8 mouse cellular contexts compared by ENCODE assay signal in genomic region chr5:138994108-138994785, GRCm38 (mm10). TPM values are rescaled to one million over a fixed set of nuclear protein-coding genes. Genes with fewer than 3 reads are reported as not detected.
A peak's percentile ranks its signal among the peaks of the same experiment; 100 is the strongest.
DNase-seq lines count a peak whose midpoint lies in the region; ATAC-seq and TF ChIP-seq lines count a peak whose summit lies in the region.

No protein-coding gene starts in this region.

- in situ Hi-C loops in Patski (cut with MboI; ENCODE audit: low pct_unique_long_range_greater_than_20kb), result loop anchor here (10.0 kb wide), 1 partner anchor 239 kb away; the partner anchor contains the start of gene Fam20c

- H3K4me2 ChIP-seq in forebrain, embryonic 12.5 days, result peak overlapping the region; percentile 96
- H3K4me2 ChIP-seq in lung, postnatal 0 days (replicated peaks; ENCODE audit: low read depth, low read length), result peak overlapping the region; percentile 92
- peak overlapping the region; percentile 93 for H3K4me2 ChIP-seq in stomach, embryonic 16.5 days (ENCODE audit: low read depth, low read length)

- H3K9ac ChIP-seq in forebrain, embryonic 12.5 days, result peak overlapping the region; percentile 70
- peak overlapping the region; percentile 74 for H3K9ac ChIP-seq in lung, postnatal 0 days (replicated peaks; ENCODE audit: low read depth)
- H3K9ac ChIP-seq in stomach, embryonic 16.5 days (ENCODE audit: low read length), result peak overlapping the region; percentile 95

- WGBS in forebrain, embryonic 12.5 days, result under 1% methylated on average over 48 of the region's 48 CpGs
- WGBS in lung, postnatal 0 days, result under 1% methylated on average over 43 of the region's 48 CpGs
- under 1% methylated on average over 48 of the region's 48 CpGs for WGBS in stomach, embryonic 16.5 days

- peak overlapping the region; percentile 98 for H3K27ac ChIP-seq in layer of hippocampus, adult 2 months
- peak overlapping the region; percentile 87 for H3K27ac ChIP-seq in forebrain, embryonic 12.5 days
- peak overlapping the region; percentile 97 for H3K27ac ChIP-seq in lung, postnatal 0 days (ENCODE audit: low read length)
- peak overlapping the region; percentile 94 for H3K27ac ChIP-seq in stomach, embryonic 16.5 days (ENCODE audit: low read length)

- H3K4me1 ChIP-seq in forebrain, embryonic 12.5 days, result peaks cover 64% of the 10 kb centered on the region
- H3K4me1 ChIP-seq in lung, postnatal 0 days (ENCODE audit: insufficient read depth, low read depth, low read length), result peaks cover 37% of the 10 kb centered on the region
- H3K4me1 ChIP-seq in stomach, embryonic 16.5 days (ENCODE audit: control insufficient read depth, insufficient read depth, low read length), result peaks cover 51% of the 10 kb centered on the region

- peak in 1 of 2 experiments; percentile 18 for DNase-seq in layer of hippocampus, adult 2 months (ENCODE audit: low spot score in 2 of 2)
- no peak for DNase-seq in layer of hippocampus, postnatal 36 days
- DNase-seq in Patski (ENCODE audit: low read depth, low spot score), result no peak
- peak; percentile 52 for DNase-seq in kidney, adult 18-20 months
- DNase-seq in lung, postnatal 0 days (ENCODE audit: low spot score), result peak; percentile 56
- no peak for DNase-seq in layer of hippocampus, adult 8-10 months (ENCODE audit: low spot score in 2 of 2)

- POLR2A ChIA-PET in Patski (lab: Charles Lee), result interaction anchor here (0.7 to 2.3 kb wide), 10 partner anchors 14 to 132 kb away, joined by 3 to 9 read pairs (median 4); no protein-coding TSS in a partner anchor

- no peaks in the 10 kb centered on the region for H3K27me3 ChIP-seq in Patski
- H3K27me3 ChIP-seq in forebrain, embryonic 12.5 days, result peaks cover 88% of the 10 kb centered on the region
- H3K27me3 ChIP-seq in lung, postnatal 0 days (replicated peaks; ENCODE audit: insufficient read depth, low read length), result peaks cover 29% of the 10 kb centered on the region; the same call in 1 of the 2 replicates
- H3K27me3 ChIP-seq in stomach, embryonic 16.5 days (ENCODE audit: control insufficient read depth, insufficient read depth, low read length), result peaks cover 25% of the 10 kb centered on the region

- CTCF ChIA-PET in Patski (lab: Charles Lee), result interaction anchor here (1.1 to 2.7 kb wide), 4 partner anchors 19 to 137 kb away, joined by 3 to 9 read pairs (median 6); no protein-coding TSS in a partner anchor

- TF ChIP-seq EP300 in lung, postnatal 0 days (IDR thresholded peaks at IDR 0.05), result no peak

- no peaks in the 10 kb centered on the region for H3K36me3 ChIP-seq in forebrain, embryonic 12.5 days (replicated peaks)
- no peaks in the 10 kb centered on the region for H3K36me3 ChIP-seq in lung, postnatal 0 days (ENCODE audit: insufficient read depth, low read length)
- no peaks in the 10 kb centered on the region for H3K36me3 ChIP-seq in stomach, embryonic 16.5 days (ENCODE audit: control insufficient read depth, insufficient read depth, low read length)

- TF ChIP-seq CTCF in layer of hippocampus, adult 2 months (conservative IDR thresholded peaks at IDR 0.05), result no peak
- TF ChIP-seq CTCF in Patski (IDR thresholded peaks at IDR 0.05), result no peak
- no peak for TF ChIP-seq CTCF in lung, postnatal 0 days (IDR thresholded peaks at IDR 0.05)

- H3K9me3 ChIP-seq in forebrain, embryonic 12.5 days, result no peaks in the 10 kb centered on the region
- no peaks in the 10 kb centered on the region for H3K9me3 ChIP-seq in lung, postnatal 0 days (ENCODE audit: low read length)
- no peaks in the 10 kb centered on the region for H3K9me3 ChIP-seq in stomach, embryonic 16.5 days (replicated peaks; ENCODE audit: control insufficient read depth, low read length)

- H3K4me3 ChIP-seq in layer of hippocampus, adult 2 months, result peak overlapping the region; percentile 75
- H3K4me3 ChIP-seq in forebrain, embryonic 12.5 days (replicated peaks), result peak overlapping the region; percentile 71
- H3K4me3 ChIP-seq in lung, postnatal 0 days (ENCODE audit: low read depth, low read length), result peak overlapping the region; percentile 67
- H3K4me3 ChIP-seq in stomach, embryonic 16.5 days (replicated peaks; ENCODE audit: low read length), result peak overlapping the region; percentile 85

- peak; percentile 5 for ATAC-seq in Patski
- ATAC-seq in forebrain, embryonic 12.5 days (ENCODE audit: low FRiP score), result peak; percentile 16; the same call in 1 of the 2 replicates
- peak; percentile 18 for ATAC-seq in lung, postnatal 0 days
- ATAC-seq in stomach, embryonic 16.5 days (ENCODE audit: insufficient read depth, low FRiP score), result peak; percentile 38; the same call in 1 of the 2 replicates

RNA-seq across cellular contexts. Expression of gene Pdgfa, which starts 2.9 kb away (rescaled TPM):
- total RNA-seq in layer of hippocampus, adult 2 months (2021), result 10 to 100 TPM; 37.5 to 41.3 TPM
- total RNA-seq in layer of hippocampus, postnatal 36 days (2021), result 10 to 100 TPM; 36.1 to 40.8 TPM
- 35.4 TPM for polyA plus RNA-seq in Patski (2021)
- polyA plus RNA-seq in forebrain, embryonic 12.5 days (2016; fragmentation: Nextera tagmentation; extraction: Ambion mirVana), result 8.5 and 10.5 TPM in 2 replicates
- 108 and 114 TPM in 2 replicates for polyA plus RNA-seq in lung, postnatal 0 days (2015; fragmentation: Nextera tagmentation; extraction: Ambion mirVana)
- 48.5 and 52.3 TPM in 2 replicates for polyA plus RNA-seq in stomach, embryonic 16.5 days (2015; fragmentation: Nextera tagmentation; extraction: Ambion mirVana)
- total RNA-seq in layer of hippocampus, adult 8-10 months (2022), result 10 to 100 TPM; 41.3 to 48.8 (median 46.4) TPM

Comparison
In these comparisons a context has a peak if more than half of its experiments do, and no peak if none do; other contexts are left out.
1. DNase-seq: peak in kidney, adult 18-20 months (single experiment) and lung, postnatal 0 days (single experiment); none in layer of hippocampus, postnatal 36 days (0 of 2), Patski (single experiment) and layer of hippocampus, adult 8-10 months (0 of 2).
2. Peak in every context shown above with its lines, with median percentiles within 50 percentile points of each other: H3K27ac ChIP-seq, H3K4me3 ChIP-seq, ATAC-seq, H3K4me2 ChIP-seq and H3K9ac ChIP-seq.